Mouse (Mus musculus) liver, embryonic 16.5 days (tissue): ENCODE measurements around the gene Fbxo2. TPM values are rescaled to one million over a fixed set of nuclear protein-coding genes. Genes with fewer than 3 reads are reported as not detected.

Experiments
- ATAC-seq: fragments of 200-750 bp; cut with Nextera tagmentation; 2 replicates; pipeline ENCODE4 v1.8.0; 2017; ENCODE audit warnings: low read depth, mild to moderate bottlenecking, moderate number of reproducible peaks, moderate library complexity
- H3K27ac ChIP-seq: fragments of 300-500 bp; sonication (generic); 2 replicates; pipeline ENCODE4 v1.5.1; 2014; ENCODE audit warnings: mild to moderate bottlenecking, low read length
- H3K27me3 ChIP-seq: fragments of 300-500 bp; sonication (generic); 2 replicates; pipeline ENCODE4 v1.6.1; 2014; ENCODE audit warnings: low read depth, low read length, mixed read lengths; ENCODE audit not compliant: control insufficient read depth, insufficient read depth
- H3K36me3 ChIP-seq: fragments of 300-500 bp; sonication (generic); 2 replicates; pipeline ENCODE4 v1.6.1; 2014; ENCODE audit warnings: mild to moderate bottlenecking; ENCODE audit not compliant: control insufficient read depth, insufficient read depth
- H3K4me1 ChIP-seq: fragments of 300-500 bp; sonication (generic); 2 replicates; pipeline ENCODE4 v1.6.1; 2014; ENCODE audit warnings: low read depth, low read length, mixed read lengths; ENCODE audit not compliant: control insufficient read depth
- H3K4me2 ChIP-seq: fragments of 300-500 bp; sonication (generic); 2 replicates; pipeline ENCODE4 v1.6.1; 2014; ENCODE audit warnings: low read depth, low read length, mixed read lengths
- H3K4me3 ChIP-seq: fragments of 300-500 bp; sonication (generic); 2 replicates; pipeline ENCODE4 v1.5.1; 2014; ENCODE audit warnings: low read depth, mild to moderate bottlenecking, low read length
- H3K9ac ChIP-seq: fragments of 300-500 bp; sonication (generic); 2 replicates; pipeline ENCODE4 v1.6.1; 2014; ENCODE audit warnings: low read depth, low read length
- H3K9me3 ChIP-seq: fragments of 300-500 bp; sonication (generic); replicated peaks from 2 replicates; pipeline ENCODE4 v1.6.1; 2016; ENCODE audit warnings: low read length; ENCODE audit not compliant: control insufficient read depth
- WGBS: fragments of 180-500 bp; shearing (Covaris S2); extraction: QIAGEN DNeasy Blood & Tissue Kit; methylation state at CpG from one replicate; pipeline ENCODE4 v1.1.7; 2014; ENCODE audit not compliant: insufficient replicate concordance; 5-methylcytosine and 5-hydroxymethylcytosine counted together
- polyA plus RNA-seq: library from polyadenylated mRNA; unstranded; fragments of >200 nt; fragmentation: Nextera tagmentation; extraction: Ambion mirVana; gene quantifications from 2 replicates; pipeline ENCODE4 v1.2.1, GENCODE M21; 2015

Gene Fbxo2
- polyA plus RNA-seq, 1 experiment from 2014 or later: not detected

GRCm38 (mm10) chr4:148165551-148165950, 5.1 kb downstream of the Fbxo2 start:
- no peaks in the 10 kb centered on the region for H3K36me3 ChIP-seq
- H3K27me3 ChIP-seq: peaks cover 80% of the 10 kb centered on the region
- no peak overlapping the region for H3K27ac ChIP-seq
- no peak overlapping the region for H3K4me3 ChIP-seq
- ATAC-seq: no peak
- H3K4me2 ChIP-seq: no peak overlapping the region
- H3K9me3 ChIP-seq: no peaks in the 10 kb centered on the region
- WGBS: 12% methylated on average over 17 of the region's 17 CpGs
- no peak overlapping the region for H3K9ac ChIP-seq
- H3K4me1 ChIP-seq: peaks cover 1% of the 10 kb centered on the region

- no peaks in the 10 kb centered on the region for H3K4me1 ChIP-seq
- H3K9ac ChIP-seq: no peak overlapping the region
- no peaks in the 10 kb centered on the region for H3K9me3 ChIP-seq
- H3K4me2 ChIP-seq: no peak overlapping the region
- H3K36me3 ChIP-seq: no peaks in the 10 kb centered on the region
- 13% methylated on average over 10 of the region's 10 CpGs for WGBS
- H3K27me3 ChIP-seq: peaks cover 77% of the 10 kb centered on the region
- no peak for ATAC-seq
- no peak overlapping the region for H3K4me3 ChIP-seq
- H3K27ac ChIP-seq: no peak overlapping the region
These were observed 6.0 kb downstream of the Fbxo2 start for GRCm38 (mm10) chr4:148166431-148166830.

GRCm38 (mm10) chr4:148166986-148167385, 6.6 kb downstream of the Fbxo2 start:
- H3K36me3 ChIP-seq: no peaks in the 10 kb centered on the region
- H3K4me2 ChIP-seq: no peak overlapping the region
- WGBS: 21% methylated on average over 4 of the region's 4 CpGs
- no peak overlapping the region for H3K9ac ChIP-seq
- peaks cover 77% of the 10 kb centered on the region for H3K27me3 ChIP-seq
- H3K9me3 ChIP-seq: no peaks in the 10 kb centered on the region
- ATAC-seq: no peak
- no peak overlapping the region for H3K4me3 ChIP-seq
- no peaks in the 10 kb centered on the region for H3K4me1 ChIP-seq
- H3K27ac ChIP-seq: no peak overlapping the region

- Histone ChIP-seq H3K36me3 (no peaks in the 10 kb centered on the region), H3K27me3 (peaks cover 77% of the 10 kb centered on the region), H3K27ac (no peak overlapping the region), H3K4me3 (no peak overlapping the region), H3K4me2 (no peak overlapping the region), H3K9me3 (no peaks in the 10 kb centered on the region), H3K9ac (no peak overlapping the region), H3K4me1 (no peaks in the 10 kb centered on the region)
- ATAC-seq: no peak
- whole genome bisulfite sequencing: 13% methylated on average over 7 of the region's 7 CpGs
These were observed 7.9 kb downstream of the Fbxo2 start for GRCm38 (mm10) chr4:148168287-148168686.

- no peak overlapping the region for H3K9ac ChIP-seq
- no peak overlapping the region for H3K4me3 ChIP-seq
- no peaks in the 10 kb centered on the region for H3K4me1 ChIP-seq
- no peak overlapping the region for H3K4me2 ChIP-seq
- ATAC-seq: no peak
- 10% methylated on average over 15 of the region's 15 CpGs for WGBS
- H3K36me3 ChIP-seq: no peaks in the 10 kb centered on the region
- H3K9me3 ChIP-seq: no peaks in the 10 kb centered on the region
- H3K27me3 ChIP-seq: peaks cover 77% of the 10 kb centered on the region
- H3K27ac ChIP-seq: no peak overlapping the region
These were observed 9.2 kb downstream of the Fbxo2 start for GRCm38 (mm10) chr4:148169586-148169985.

GRCm38 (mm10) chr4:148170842-148171241, 10.4 kb downstream of the Fbxo2 start:
- 0% methylated on average over 2 of the region's 2 CpGs for WGBS
- no peak for ATAC-seq
- Histone ChIP-seq H3K4me3 (no peak overlapping the region), H3K4me2 (no peak overlapping the region), H3K27ac (no peak overlapping the region), H3K36me3 (no peaks in the 10 kb centered on the region), H3K27me3 (peaks cover 77% of the 10 kb centered on the region), H3K9ac (no peak overlapping the region), H3K4me1 (no peaks in the 10 kb centered on the region), H3K9me3 (no peaks in the 10 kb centered on the region)

- H3K9ac ChIP-seq: no peak overlapping the region
- H3K4me3 ChIP-seq: no peak overlapping the region
- H3K4me2 ChIP-seq: no peak overlapping the region
- 54% methylated on average over 3 of the region's 3 CpGs for WGBS
- no peaks in the 10 kb centered on the region for H3K36me3 ChIP-seq
- H3K27ac ChIP-seq: no peak overlapping the region
- H3K27me3 ChIP-seq: peaks cover 76% of the 10 kb centered on the region
- ATAC-seq: no peak
- H3K4me1 ChIP-seq: no peaks in the 10 kb centered on the region
- H3K9me3 ChIP-seq: no peaks in the 10 kb centered on the region
These were observed 10.8 kb downstream of the Fbxo2 start for GRCm38 (mm10) chr4:148171261-148171660.

GRCm38 (mm10) chr4:148173811-148174494, 13.5 kb downstream of the Fbxo2 start:
- WGBS: 4% methylated on average over 30 of the region's 30 CpGs
- no peaks in the 10 kb centered on the region for H3K4me1 ChIP-seq
- H3K27me3 ChIP-seq: peaks cover 65% of the 10 kb centered on the region
- H3K27ac ChIP-seq: no peak overlapping the region
- no peak for ATAC-seq
- H3K9me3 ChIP-seq: no peaks in the 10 kb centered on the region
- no peak overlapping the region for H3K9ac ChIP-seq
- H3K4me3 ChIP-seq: no peak overlapping the region
- H3K4me2 ChIP-seq: no peak overlapping the region
- no peaks in the 10 kb centered on the region for H3K36me3 ChIP-seq

GRCm38 (mm10) chr4:148174495-148174862, 14.1 kb downstream of the Fbxo2 start:
- no peak overlapping the region for H3K4me2 ChIP-seq
- H3K4me3 ChIP-seq: no peak overlapping the region
- H3K27me3 ChIP-seq: peaks cover 62% of the 10 kb centered on the region
- H3K27ac ChIP-seq: no peak overlapping the region
- H3K9me3 ChIP-seq: no peaks in the 10 kb centered on the region
- no peaks in the 10 kb centered on the region for H3K4me1 ChIP-seq
- no peak for ATAC-seq
- 16% methylated on average over 12 of the region's 12 CpGs for whole genome bisulfite sequencing
- no peak overlapping the region for H3K9ac ChIP-seq
- H3K36me3 ChIP-seq: no peaks in the 10 kb centered on the region
